Mouse (Mus musculus) limb, embryonic 14.5 days (tissue): ENCODE data around the gene 4931429L15Rik. TPM values are rescaled to one million over a fixed set of nuclear protein-coding genes. Genes with fewer than 3 reads are reported as not detected.

Experiments
- ATAC-seq: fragments of 200-750 bp; cut with Nextera tagmentation; 2 replicates; pipeline ENCODE4 v1.8.0; 2017; ENCODE audit warnings: low read depth, moderate number of reproducible peaks, moderate TSS enrichment; ENCODE audit not compliant: low FRiP score
- DNase-seq: peaks from one replicate; pipeline ENCODE4 v3.0.0-alpha.2; 2015; ENCODE audit warnings: low spot score
- H3K27ac ChIP-seq: fragments of 300-500 bp; sonication (generic); replicated peaks from 2 replicates; pipeline ENCODE4 v1.5.1; 2014; ENCODE audit warnings: low read depth, mild to moderate bottlenecking, low read length, moderate library complexity, mixed read lengths
- H3K27me3 ChIP-seq: fragments of 300-500 bp; sonication (generic); 2 replicates; pipeline ENCODE4 v1.6.1; 2014; ENCODE audit warnings: low read length, mixed read lengths; ENCODE audit not compliant: control insufficient read depth, insufficient read depth
- H3K36me3 ChIP-seq: fragments of 300-500 bp; sonication (generic); 2 replicates; pipeline ENCODE4 v1.6.1; 2014; ENCODE audit warnings: mild to moderate bottlenecking, low read length, moderate library complexity, mixed read lengths; ENCODE audit not compliant: control insufficient read depth, insufficient read depth
- H3K4me1 ChIP-seq: fragments of 300-500 bp; sonication (generic); 2 replicates; pipeline ENCODE4 v1.6.1; 2014; ENCODE audit warnings: antibody characterized with exemption, low read length, mixed read lengths; ENCODE audit not compliant: control insufficient read depth, insufficient read depth
- H3K4me2 ChIP-seq: fragments of 300-500 bp; sonication (generic); replicated peaks from 2 replicates; pipeline ENCODE4 v1.6.1; 2014; ENCODE audit warnings: low read depth, mild to moderate bottlenecking, low read length, moderate library complexity; ENCODE audit not compliant: severe bottlenecking
- H3K4me3 ChIP-seq: fragments of 300-500 bp; sonication (generic); replicated peaks from 2 replicates; pipeline ENCODE4 v1.5.1; 2014; ENCODE audit warnings: low read length
- H3K9ac ChIP-seq: fragments of 300-500 bp; sonication (generic); 2 replicates; pipeline ENCODE4 v1.6.1; 2014; ENCODE audit warnings: mild to moderate bottlenecking, low read depth, low read length, moderate library complexity; ENCODE audit not compliant: severe bottlenecking
- H3K9me3 ChIP-seq: fragments of 300-500 bp; sonication (generic); 2 replicates; pipeline ENCODE4 v1.6.1; 2016; ENCODE audit warnings: low read length; ENCODE audit not compliant: control insufficient read depth
- POLR2A ChIP-seq: fragments of 200-500 bp; IDR thresholded peaks from 2 replicates; pipeline ENCODE4 v1.8.0; 2012; ENCODE audit warnings: inconsistent platforms, mild to moderate bottlenecking, moderate library complexity, borderline replicate concordance; ENCODE audit not compliant: insufficient read depth, insufficient read length; ENCODE audit errors: extremely low read depth
- WGBS: fragments of 180-500 bp; shearing (Covaris S2); extraction: QIAGEN DNeasy Blood & Tissue Kit; methylation state at CpG from one replicate; pipeline ENCODE4 v1.1.7; 2014; 5-methylcytosine and 5-hydroxymethylcytosine counted together
- polyA plus RNA-seq, 2 experiments: library from polyadenylated mRNA; depleted of rRNA in 1 of 2; stranded (reverse) in 1 of 2; unstranded in 1 of 2; fragments of >200 nt; fragmentation: Nextera tagmentation in 1 of 2; extraction: Ambion mirVana in 1 of 2; gene quantifications; 2 replicates each; pipeline versions ENCODE4 v1.2.1 to v1.2.3; 2012 to 2014

4931429L15Rik gene
- polyA plus RNA-seq, 2 experiments: not detected

GRCm38 (mm10) chr9:46327706-46328571 is 8.2 kb upstream of the 4931429L15Rik start:
- Histone ChIP-seq H3K4me2 (peak overlapping the region; percentile 63), H3K27ac (no peak overlapping the region), H3K4me3 (peak overlapping the region; percentile 36; the same call in 1 of the 2 replicates), H3K36me3 (no peaks in the 10 kb centered on the region), H3K9me3 (no peaks in the 10 kb centered on the region), H3K4me1 (peaks cover 12% of the 10 kb centered on the region), H3K27me3 (no peaks in the 10 kb centered on the region), H3K9ac (peak overlapping the region; percentile 61)
- ATAC-seq (no peak), DNase-seq (no peak)
- no peak for TF ChIP-seq POLR2A
- WGBS: 59% methylated on average over 25 of the region's 25 CpGs

- Histone ChIP-seq H3K4me3 (no peak overlapping the region), H3K4me1 (peaks cover 12% of the 10 kb centered on the region), H3K36me3 (no peaks in the 10 kb centered on the region), H3K27me3 (no peaks in the 10 kb centered on the region), H3K9ac (no peak overlapping the region), H3K27ac (no peak overlapping the region), H3K9me3 (no peaks in the 10 kb centered on the region), H3K4me2 (no peak overlapping the region)
- DNase-seq (no peak), ATAC-seq (no peak)
- TF ChIP-seq POLR2A: no peak
- WGBS: 92% methylated on average over 11 of the region's 11 CpGs
Observed at GRCm38 (mm10) chr9:46326694-46327405, 7.1 kb upstream of the 4931429L15Rik start.

- H3K36me3 ChIP-seq: no peaks in the 10 kb centered on the region
- H3K27me3 ChIP-seq: no peaks in the 10 kb centered on the region
- H3K27ac ChIP-seq: no peak overlapping the region
- ATAC-seq (no peak), DNase-seq (no peak)
- H3K4me1 ChIP-seq: 0 out of 2 replicates have a peak, but pooled peaks cover 3% of the 10 kb centered on the region
- H3K9me3 ChIP-seq: no peaks in the 10 kb centered on the region
- H3K4me3 ChIP-seq: no peak overlapping the region
- WGBS: 91% methylated on average over 2 of the region's 2 CpGs
- no peak overlapping the region for H3K4me2 ChIP-seq
- TF ChIP-seq POLR2A: no peak
- no peak overlapping the region for H3K9ac ChIP-seq
Observed at GRCm38 (mm10) chr9:46320461-46320860, 675 bp upstream of the 4931429L15Rik start.

GRCm38 (mm10) chr9:46317957-46318356 is 1.8 kb downstream of the 4931429L15Rik start:
- H3K36me3 ChIP-seq: no peaks in the 10 kb centered on the region
- 0 out of 2 replicates have a peak, but pooled peaks cover 3% of the 10 kb centered on the region for H3K4me1 ChIP-seq
- WGBS: 88% methylated on average over 3 of the region's 3 CpGs
- H3K9ac ChIP-seq: no peak overlapping the region
- no peak for TF ChIP-seq POLR2A
- DNase-seq (no peak), ATAC-seq (no peak)
- no peak overlapping the region for H3K4me3 ChIP-seq
- no peaks in the 10 kb centered on the region for H3K9me3 ChIP-seq
- no peaks in the 10 kb centered on the region for H3K27me3 ChIP-seq
- no peak overlapping the region for H3K27ac ChIP-seq
- no peak overlapping the region for H3K4me2 ChIP-seq

GRCm38 (mm10) chr9:46316909-46317308 is 2.9 kb downstream of the 4931429L15Rik start:
- no peaks in the 10 kb centered on the region for H3K9me3 ChIP-seq
- H3K9ac ChIP-seq: no peak overlapping the region
- 0 out of 2 replicates have a peak, but pooled peaks cover 3% of the 10 kb centered on the region for H3K4me1 ChIP-seq
- H3K4me3 ChIP-seq: no peak overlapping the region
- no peak overlapping the region for H3K27ac ChIP-seq
- H3K27me3 ChIP-seq: no peaks in the 10 kb centered on the region
- DNase-seq: no peak
- no peak for TF ChIP-seq POLR2A
- H3K36me3 ChIP-seq: no peaks in the 10 kb centered on the region
- WGBS: 42% methylated on average over 8 of the region's 8 CpGs
- H3K4me2 ChIP-seq: no peak overlapping the region
- no peak for ATAC-seq
